ENCODE assay signal across 10 mouse cellular contexts in the genomic region with DNA sequence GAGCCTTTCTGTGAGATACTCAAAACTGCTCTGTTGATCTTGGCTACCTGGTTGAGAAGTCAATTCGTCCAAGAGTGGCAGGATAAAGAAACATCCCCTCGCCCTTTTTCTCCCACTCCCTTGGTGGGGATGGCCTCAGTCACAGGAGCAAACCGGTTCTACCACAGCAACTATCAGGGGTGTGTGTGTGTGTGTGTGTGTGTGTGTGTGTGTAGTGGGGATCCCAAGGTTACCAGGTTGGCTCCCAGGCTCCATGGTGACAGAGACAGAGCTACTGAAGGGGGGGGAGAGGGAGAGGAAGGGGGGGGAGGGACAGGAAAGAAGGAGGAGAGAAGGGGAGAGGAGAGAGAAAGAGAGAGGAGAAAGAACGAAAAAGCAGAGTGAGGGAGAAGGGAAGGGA. TPM values are rescaled to one million over a fixed set of nuclear protein-coding genes. Genes with fewer than 3 reads are reported as not detected.
A peak's percentile ranks its signal among the peaks of the same experiment; 100 is the strongest.
DNase-seq lines count a peak whose midpoint lies in the region; ATAC-seq and TF ChIP-seq lines count a peak whose summit lies in the region.
"Had no signal": no experiment of that assay in that cellular context is flagged by ENCODE, and none has a peak within 500 bp of the region (broad histone marks: within the 10 kb centered on the region; RNA-seq: fewer than 3 reads in every experiment).

No protein-coding gene starts in this region.

- H3K27ac ChIP-seq in heart, embryonic 13.5 days (replicated peaks) = peak overlapping the region; percentile 89
- peak overlapping the region; percentile 85 for H3K27ac ChIP-seq in heart, postnatal 0 days (ENCODE audit: low read depth)
- H3K27ac ChIP-seq in midbrain, embryonic 10.5 days (replicated peaks) = peak overlapping the region; percentile 86
- H3K27ac ChIP-seq: liver, embryonic 14.5 days had no signal

- DNase-seq in heart, adult 9 months (ENCODE audit: low spot score in 2 of 2) = no peak
- DNase-seq in R1 (ENCODE audit: low read depth, low spot score) = peak; percentile 51
- DNase-seq in heart, postnatal 0 days (ENCODE audit: low spot score) = peak; percentile 26
- no peak for DNase-seq in midbrain, embryonic 10.5 days (ENCODE audit: low spot score)
- DNase-seq in c-Kit-positive CD71-positive TER-119-positive erythroid progenitor cells, embryonic 14.5 days (ENCODE audit: low spot score) = no peak
- DNase-seq in T-cell, adult 2 months (ENCODE audit: low spot score) = no peak
- no peak for DNase-seq in layer of hippocampus, postnatal 36 days

- peaks cover 42% of the 10 kb centered on the region for H3K4me1 ChIP-seq in heart, embryonic 13.5 days
- peaks cover 22% of the 10 kb centered on the region for H3K4me1 ChIP-seq in heart, postnatal 0 days (ENCODE audit: control insufficient read depth, insufficient read depth)
- H3K4me1 ChIP-seq in midbrain, embryonic 10.5 days = peaks cover 35% of the 10 kb centered on the region

- H3K9ac ChIP-seq in heart, embryonic 13.5 days = peak overlapping the region; percentile 80
- no peak overlapping the region for H3K9ac ChIP-seq in heart, postnatal 0 days (replicated peaks; ENCODE audit: low read depth, low read length)

- peaks cover 28% of the 10 kb centered on the region for H3K27me3 ChIP-seq in heart, embryonic 13.5 days (replicated peaks)
- H3K27me3 ChIP-seq in heart, postnatal 0 days (ENCODE audit: control insufficient read depth, insufficient read depth, low read length) = peaks cover 14% of the 10 kb centered on the region
- peaks cover 41% of the 10 kb centered on the region for H3K27me3 ChIP-seq in midbrain, embryonic 10.5 days (ENCODE audit: low read depth, poor library complexity, severe bottlenecking)

- H3K4me3 ChIP-seq in heart, embryonic 13.5 days = peak overlapping the region; percentile 48
- 0 out of 2 replicates have a peak overlapping the region, but pooled peaks have one; percentile 41 for H3K4me3 ChIP-seq in heart, postnatal 0 days (ENCODE audit: low read depth, low read length)
- peak overlapping the region; percentile 47 for H3K4me3 ChIP-seq in midbrain, embryonic 10.5 days

- TF ChIP-seq CTCF in heart, postnatal 0 days (IDR thresholded peaks at IDR 0.05; ENCODE audit: low read depth) = no peak

- no peak for ATAC-seq in heart, embryonic 13.5 days (ENCODE audit: extremely low read depth, insufficient number of reproducible peaks, low FRiP score, low TSS enrichment)
- ATAC-seq in heart, postnatal 0 days (ENCODE audit: insufficient read depth, low read depth) = peak; percentile 34; the same call in 1 of the 2 replicates

- 28% methylated on average over 4 of the region's 4 CpGs for WGBS in heart, embryonic 13.5 days
- 37% methylated on average over 4 of the region's 4 CpGs for WGBS in heart, postnatal 0 days
- 43% methylated on average over 4 of the region's 4 CpGs for WGBS in midbrain, embryonic 10.5 days

- H3K36me3 ChIP-seq in heart, embryonic 13.5 days = no peaks in the 10 kb centered on the region
- H3K36me3 ChIP-seq in heart, postnatal 0 days (replicated peaks; ENCODE audit: control insufficient read depth, insufficient read depth, low read length) = no peaks in the 10 kb centered on the region
- H3K36me3 ChIP-seq in midbrain, embryonic 10.5 days = no peaks in the 10 kb centered on the region

- H3K4me2 ChIP-seq in heart, embryonic 13.5 days = peak overlapping the region; percentile 76
- H3K4me2 ChIP-seq in heart, postnatal 0 days (ENCODE audit: low read depth, low read length) = peak overlapping the region; percentile 66

- no peaks in the 10 kb centered on the region for H3K9me3 ChIP-seq in heart, embryonic 13.5 days
- no peaks in the 10 kb centered on the region for H3K9me3 ChIP-seq in heart, postnatal 0 days (replicated peaks; ENCODE audit: control insufficient read depth, low read length)
- H3K9me3 ChIP-seq in midbrain, embryonic 10.5 days (replicated peaks) = no peaks in the 10 kb centered on the region

- TF ChIP-seq EP300 in heart, postnatal 0 days (IDR thresholded peaks at IDR 0.05; ENCODE audit: low read depth) = no peak

RNA-seq across cellular contexts. Expression of a gene that starts 4.0 kb away (rescaled TPM):
- 1.1 and 1.8 TPM in 2 replicates for polyA plus RNA-seq in heart, embryonic 13.5 days (2015; fragmentation: Nextera tagmentation; extraction: Ambion mirVana)
- 2.2 TPM in 1 of 2 replicates, not detected in the other for total RNA-seq in heart, postnatal 0 days (2014; rRNA removed; ENCODE audit: low replicate concordance)
- polyA plus RNA-seq in heart, postnatal 0 days (2015; fragmentation: Nextera tagmentation; extraction: Ambion mirVana) = 1.4 and 2.0 TPM in 2 replicates
- polyA plus RNA-seq in midbrain, embryonic 10.5 days (2016; fragmentation: Nextera tagmentation; extraction: Ambion mirVana) = 2.2 and 2.6 TPM in 2 replicates
- total RNA-seq in layer of hippocampus, postnatal 36 days (2021) = not detected
- polyA plus RNA-seq: urinary bladder, adult 2 months had no signal

RNA-seq across cellular contexts. Expression of a gene that starts 19.7 kb away (rescaled TPM):
- 61.6 and 61.9 TPM in 2 replicates for polyA plus RNA-seq in heart, embryonic 13.5 days (2015; fragmentation: Nextera tagmentation; extraction: Ambion mirVana)
- total RNA-seq in heart, postnatal 0 days (2014; rRNA removed; ENCODE audit: low replicate concordance) = 62.7 and 74.2 TPM in 2 replicates
- polyA plus RNA-seq in heart, postnatal 0 days (2015; fragmentation: Nextera tagmentation; extraction: Ambion mirVana) = 51.7 and 52.3 TPM in 2 replicates
- 52.1 and 52.8 TPM in 2 replicates for polyA plus RNA-seq in midbrain, embryonic 10.5 days (2016; fragmentation: Nextera tagmentation; extraction: Ambion mirVana)
- total RNA-seq in layer of hippocampus, postnatal 36 days (2021) = 1 to 10 TPM; 5.4 to 5.8 TPM

RNA-seq across cellular contexts. Expression of a gene that starts 59.2 kb away (rescaled TPM):
- 37.1 and 41.6 TPM in 2 replicates for polyA plus RNA-seq in heart, embryonic 13.5 days (2015; fragmentation: Nextera tagmentation; extraction: Ambion mirVana)
- total RNA-seq in heart, postnatal 0 days (2014; rRNA removed; ENCODE audit: low replicate concordance) = 26.0 and 41.8 TPM in 2 replicates
- 61.7 and 63.8 TPM in 2 replicates for polyA plus RNA-seq in heart, postnatal 0 days (2015; fragmentation: Nextera tagmentation; extraction: Ambion mirVana)
- 66.1 and 76.5 TPM in 2 replicates for polyA plus RNA-seq in midbrain, embryonic 10.5 days (2016; fragmentation: Nextera tagmentation; extraction: Ambion mirVana)
- total RNA-seq in layer of hippocampus, postnatal 36 days (2021) = 10 to 100 TPM; 21.9 to 22.9 TPM

Comparison
In these comparisons a context has a peak if more than half of its experiments do, and no peak if none do; other contexts are left out.
1. DNase-seq: peak in R1 (single experiment) and heart, postnatal 0 days (single experiment); none in heart, adult 9 months (0 of 2), midbrain, embryonic 10.5 days (single experiment), c-Kit-positive CD71-positive TER-119-positive erythroid progenitor cells, embryonic 14.5 days (single experiment), T-cell, adult 2 months (single experiment) and layer of hippocampus, postnatal 36 days (0 of 2).
2. Peak in every context shown above with its lines, with median percentiles within 50 percentile points of each other: H3K27ac ChIP-seq and H3K4me3 ChIP-seq.